Mouse (Mus musculus) cortical plate, adult 2 months (tissue): Measurements from ENCODE around the gene Dnajc24.

Experiments used
- CTCF ChIP-seq: fragments of 200-500 bp; IDR thresholded peaks from 2 replicates; pipeline ENCODE4 v1.5.1; 2011; ENCODE audit warnings: mild to moderate bottlenecking, control low read depth, low read length; ENCODE audit not compliant: insufficient read depth; ENCODE audit errors: extremely low read depth
- POLR2A ChIP-seq: fragments of 200-500 bp; IDR thresholded peaks from 2 replicates; pipeline ENCODE4 v1.6.1; 2011; ENCODE audit warnings: mild to moderate bottlenecking, low read length, control low read depth; ENCODE audit not compliant: insufficient read depth; ENCODE audit errors: extremely low read depth

DNA sequence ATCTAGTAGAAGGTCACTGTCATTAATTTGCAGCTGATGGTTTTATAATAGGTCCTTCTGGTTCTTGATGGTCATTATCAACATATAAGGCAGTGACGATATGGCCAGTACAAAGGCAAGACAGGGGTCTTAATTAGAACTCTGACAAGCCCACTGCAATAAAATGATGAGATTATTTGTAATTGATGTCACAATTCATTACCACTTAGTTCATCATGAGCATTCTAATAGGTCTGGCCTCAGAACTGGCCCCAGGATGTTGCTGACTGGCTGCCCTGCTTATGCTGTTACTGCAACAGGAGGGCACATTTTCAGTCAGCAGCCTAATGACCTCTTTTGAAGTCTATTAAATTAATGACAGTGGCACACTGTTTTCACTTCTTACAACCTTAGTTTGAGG, 39.9 kb downstream of the Dnajc24 start:
- TF ChIP-seq POLR2A (no peak), CTCF (no peak)
